Mouse (Mus musculus) cerebellum, adult 11 months (tissue): ENCODE data around the gene Lingo1.

ENCODE experiments used
- DNase-seq: peaks from one replicate; pipeline ENCODE4 v3.0.0; 2022

Gene Lingo1

DNA sequence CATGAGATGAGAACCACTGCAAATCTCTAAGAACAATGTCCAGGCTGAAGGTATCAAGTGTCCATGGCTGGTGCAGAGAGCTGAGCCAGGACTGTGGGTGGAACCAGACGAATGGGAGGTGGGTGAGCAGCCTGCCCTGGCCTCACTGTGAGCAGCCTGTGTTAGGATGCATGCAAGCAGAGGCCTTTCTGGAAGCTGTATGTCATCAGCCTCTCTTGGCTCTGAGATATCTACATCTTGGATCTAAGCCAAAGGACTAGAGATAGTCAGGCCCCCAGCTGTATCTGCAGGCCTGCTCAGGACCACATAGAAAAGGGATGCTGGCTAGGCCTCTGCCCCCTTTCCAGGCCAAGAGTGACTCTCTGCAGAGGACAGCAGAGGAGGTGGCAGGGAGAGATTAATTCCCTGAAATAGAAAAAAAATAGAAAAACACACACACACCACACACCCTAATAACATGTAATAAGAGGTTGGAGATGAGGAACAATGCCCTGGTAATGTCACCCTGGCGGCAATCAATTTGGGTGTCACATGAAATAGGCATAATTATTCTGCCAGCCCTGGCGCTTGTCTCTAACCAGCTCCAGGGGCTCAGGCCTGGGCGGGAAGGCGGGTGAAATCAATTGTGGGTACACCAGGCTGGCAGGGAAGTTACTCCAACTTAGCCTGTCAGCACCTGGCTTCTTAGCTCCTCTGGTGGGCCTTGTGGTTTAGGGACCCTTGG, 166.4 kb downstream of the Lingo1 start:
- DNase-seq: no peak

DNA sequence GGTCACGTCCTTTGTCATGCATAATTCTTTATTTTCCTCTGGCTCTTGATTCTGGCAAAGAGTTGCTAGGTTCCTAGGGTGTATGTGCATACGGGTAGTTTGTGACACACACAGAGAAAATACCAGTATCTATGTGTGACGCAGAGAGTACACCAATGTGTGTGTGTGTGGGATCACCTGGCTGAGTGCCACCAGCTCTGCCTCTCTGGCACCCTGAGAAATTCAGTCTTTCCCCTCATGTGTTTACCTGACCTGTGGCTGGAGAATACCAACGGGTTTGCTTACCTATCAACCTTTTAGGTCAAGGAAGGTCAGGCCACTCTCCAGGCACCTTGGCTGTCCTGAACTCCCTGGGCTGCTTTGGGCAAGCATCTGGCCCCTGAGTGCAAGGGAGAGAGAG, 169.0 kb downstream of the Lingo1 start:
- no peak for DNase-seq

DNA sequence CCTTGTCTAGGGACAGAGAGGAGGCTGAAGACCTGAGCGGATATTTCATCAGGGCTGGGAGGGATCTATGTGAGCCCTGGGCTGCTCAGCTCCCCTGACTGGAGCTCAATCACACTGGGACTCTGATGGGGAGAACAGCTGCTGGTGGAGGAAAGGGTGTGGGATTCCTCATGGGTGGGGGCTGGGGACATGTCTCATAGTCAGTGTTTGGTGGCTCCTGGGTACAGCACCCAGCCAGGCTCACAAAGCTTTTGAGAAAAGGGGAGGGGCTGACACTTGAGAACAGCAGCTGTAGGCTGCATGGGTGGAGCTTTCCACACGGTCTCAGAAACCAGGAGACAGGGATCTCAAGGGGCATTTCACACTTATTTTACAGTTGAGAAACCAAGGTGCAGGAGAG, 171.3 kb downstream of the Lingo1 start:
- DNase-seq: no peak

DNA sequence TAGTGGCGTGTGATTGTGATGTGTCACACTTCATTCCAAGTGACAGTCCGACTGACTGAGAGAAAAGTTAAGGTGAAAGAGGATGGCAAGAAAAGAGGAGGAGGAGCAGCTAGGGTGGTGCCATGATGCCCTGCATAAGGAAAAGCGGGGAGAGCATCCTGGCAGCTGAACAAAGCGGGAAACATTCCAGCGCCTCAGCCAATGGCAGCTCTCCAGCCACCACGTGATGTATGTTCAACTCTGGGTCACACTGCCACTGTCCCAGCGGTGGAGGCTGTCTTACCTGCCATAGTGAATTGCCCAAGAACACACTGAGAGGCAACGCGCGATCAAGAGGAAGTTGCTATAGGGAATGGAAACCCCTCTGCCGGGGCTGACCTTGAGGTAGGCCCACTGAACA, 172.9 kb downstream of the Lingo1 start:
- DNase-seq: no peak

DNA sequence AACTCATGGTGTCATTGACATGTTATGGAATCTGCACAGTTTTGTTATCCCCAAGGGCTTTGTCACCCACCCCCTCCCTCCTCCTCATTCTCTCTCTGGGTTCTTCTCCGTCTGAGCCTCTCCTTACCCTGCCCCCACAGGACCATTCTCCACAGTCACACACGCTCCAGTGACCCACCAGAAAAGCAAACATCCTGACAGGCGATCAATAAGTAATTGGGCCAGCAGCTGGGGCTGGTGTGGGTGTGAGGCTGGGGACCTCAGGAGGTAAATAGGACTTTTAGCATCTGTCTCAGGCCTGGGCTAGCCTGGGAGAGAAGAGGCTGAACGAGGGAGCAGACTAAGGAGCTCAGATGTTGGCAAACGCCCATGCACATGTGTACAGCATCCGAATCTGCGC, 173.5 kb downstream of the Lingo1 start:
- DNase-seq: no peak

DNA sequence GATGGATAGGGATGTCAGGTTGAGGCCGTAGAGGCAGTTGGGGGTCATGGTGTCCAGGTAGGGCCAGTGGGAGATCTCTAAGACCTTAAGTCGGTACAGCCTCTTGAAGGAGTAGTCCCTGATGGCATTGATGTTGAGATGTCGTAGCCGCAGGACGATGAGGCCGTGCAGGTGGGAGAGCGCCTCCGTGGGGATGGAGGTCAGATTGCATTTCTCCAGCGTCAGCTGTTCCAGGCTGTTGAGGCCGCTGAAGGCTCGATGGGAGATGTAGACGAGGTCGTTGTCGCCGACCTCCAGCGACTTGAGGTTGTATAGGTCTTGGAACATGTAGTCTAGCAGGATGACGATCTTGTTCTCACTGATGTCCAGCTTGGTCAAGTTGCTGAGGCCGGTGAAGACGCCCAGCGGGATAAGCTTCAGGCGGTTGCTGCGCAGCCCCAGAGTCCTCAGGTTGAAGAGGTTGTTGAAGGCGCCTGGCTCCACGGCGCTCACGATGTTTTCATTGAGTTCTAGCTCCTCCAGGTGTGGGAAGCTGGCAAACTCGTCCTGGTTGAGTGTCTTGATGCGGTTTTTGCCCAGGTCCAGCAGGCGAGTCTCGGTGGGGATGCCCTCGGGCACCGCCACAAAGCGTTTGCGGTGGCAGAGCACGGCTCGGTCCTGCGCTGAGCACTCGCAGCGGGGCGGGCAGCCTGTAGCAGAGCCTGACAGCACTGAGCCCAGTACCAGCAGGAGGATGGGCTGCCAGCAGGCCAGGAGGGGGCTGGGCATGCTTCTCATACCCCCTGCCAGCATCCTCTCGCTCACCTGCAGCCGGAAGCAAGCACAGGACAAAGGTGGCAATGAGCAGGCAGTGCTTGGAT, 175.5 kb downstream of the Lingo1 start:
- no peak for DNase-seq

DNA sequence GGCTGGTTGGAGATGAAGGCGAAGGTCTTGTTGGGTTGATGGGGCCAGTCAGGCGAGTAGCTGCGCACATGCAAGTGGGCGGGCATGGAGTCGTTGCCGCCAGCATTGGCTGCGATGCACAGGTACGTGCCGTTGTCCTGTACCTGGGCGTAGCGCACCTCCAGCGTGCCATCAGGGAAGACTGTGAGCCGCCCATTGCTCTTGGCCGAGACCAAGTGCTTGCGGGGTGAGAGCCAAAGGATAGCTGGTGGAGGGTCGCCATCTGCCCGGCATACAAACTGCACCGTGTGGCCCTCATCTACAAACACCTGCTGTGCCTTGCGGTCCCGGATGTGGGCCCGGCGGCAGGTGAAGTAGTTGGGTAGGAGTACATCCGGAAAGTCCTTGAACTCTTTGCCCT, 176.6 kb downstream of the Lingo1 start:
- no peak for DNase-seq

DNA sequence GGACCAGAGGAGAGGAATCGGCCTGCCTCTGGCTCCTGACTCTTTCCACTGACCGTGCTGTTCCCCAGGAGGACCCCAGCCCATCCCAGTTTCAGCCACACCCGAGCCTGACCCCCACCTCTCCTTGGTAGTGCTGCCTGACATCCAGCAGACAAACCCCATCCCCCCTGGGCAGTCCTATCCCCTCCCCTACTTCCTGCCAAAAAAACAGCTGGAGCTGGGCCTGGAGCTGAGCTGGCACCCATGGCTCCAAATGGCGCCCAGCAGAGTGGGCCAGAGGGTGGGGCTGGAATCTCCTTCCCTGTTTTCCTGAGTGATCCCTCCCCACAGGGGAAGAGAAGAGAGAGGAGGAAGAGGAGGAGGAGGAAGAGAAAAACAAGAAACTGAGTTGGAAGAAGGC, 177.6 kb downstream of the Lingo1 start:
- DNase-seq: no peak

DNA sequence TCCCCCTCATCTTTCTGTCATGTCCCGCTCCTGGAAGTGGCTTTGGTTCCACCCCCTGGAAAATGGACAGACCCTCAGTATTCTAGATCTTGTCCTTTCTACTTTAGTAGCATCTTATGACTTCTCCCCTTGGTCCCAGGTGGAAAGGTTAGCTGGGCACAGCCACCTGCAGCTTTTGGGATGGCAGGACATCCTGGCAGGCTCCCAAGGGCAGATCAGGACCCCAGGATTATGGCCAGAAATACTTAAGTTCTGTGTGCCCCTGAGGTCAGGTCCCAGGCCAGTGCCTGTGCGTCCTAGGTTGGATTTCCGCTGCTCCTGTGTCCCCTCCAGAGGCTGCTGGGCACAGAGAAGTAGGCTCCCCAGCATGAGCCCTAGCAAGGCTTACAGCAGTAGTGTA, 180.2 kb downstream of the Lingo1 start:
- no peak for DNase-seq

DNA sequence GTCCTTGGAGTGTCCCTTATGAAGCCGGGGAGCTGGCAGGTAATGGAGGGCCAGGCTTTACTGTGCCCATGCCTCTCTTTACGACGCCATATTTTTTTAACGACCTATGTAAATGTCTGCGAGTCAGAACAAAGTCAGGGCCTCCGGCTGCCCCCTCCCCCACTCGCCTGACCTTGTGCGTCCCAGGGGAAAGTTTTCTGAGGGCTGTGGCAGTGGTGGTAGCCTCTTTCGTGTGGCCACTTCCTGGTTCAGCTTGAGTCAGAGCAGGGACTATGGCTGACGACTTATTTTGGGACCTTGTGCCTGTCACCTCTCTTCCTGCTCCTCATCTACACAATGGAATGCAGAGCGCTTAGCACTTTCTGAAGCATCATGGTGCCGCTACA, 183.5 kb downstream of the Lingo1 start:
- DNase-seq: no peak

DNA sequence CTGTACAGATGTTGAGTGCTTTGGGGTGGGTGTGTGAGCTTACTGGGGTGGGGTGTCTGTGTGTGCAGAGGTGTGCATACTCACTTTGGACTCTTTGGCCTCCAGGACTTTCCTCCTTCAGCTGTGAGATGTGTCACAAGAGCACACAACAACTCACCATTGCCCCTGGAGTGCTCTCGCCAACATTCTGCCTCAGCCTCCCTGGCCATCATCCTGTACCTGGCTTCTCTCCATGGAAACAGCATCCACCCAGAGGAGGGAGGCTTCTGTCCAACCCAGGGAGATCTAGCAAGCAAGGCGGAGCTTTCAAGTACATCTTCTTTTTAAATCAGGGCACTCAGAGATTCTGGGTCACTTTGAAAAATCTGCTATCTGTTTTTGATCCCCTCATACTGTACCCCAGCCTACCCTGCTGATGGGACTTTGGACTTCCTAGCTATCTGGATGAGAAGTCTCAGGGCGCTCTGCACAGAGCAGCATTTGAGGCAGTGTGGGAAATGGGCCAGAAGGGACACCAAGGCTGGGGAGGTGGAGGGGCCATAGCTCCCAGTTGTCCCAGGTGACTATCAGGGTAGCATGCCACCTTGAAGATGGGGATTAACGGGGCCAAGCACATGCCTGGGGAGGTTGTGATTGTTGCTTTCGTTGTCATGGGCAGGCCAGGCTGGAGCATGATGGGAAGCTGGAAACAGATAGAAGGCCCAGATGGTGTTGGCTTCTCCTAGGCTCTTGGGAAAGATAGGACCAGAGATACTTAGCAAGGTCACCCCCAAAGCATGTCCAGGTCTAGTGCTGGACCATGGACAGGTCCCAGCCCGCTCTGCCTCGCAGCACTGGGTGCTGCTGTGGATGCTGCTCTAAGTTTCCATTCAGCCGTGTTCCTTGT, 184.1 kb downstream of the Lingo1 start:
- no peak for DNase-seq

DNA sequence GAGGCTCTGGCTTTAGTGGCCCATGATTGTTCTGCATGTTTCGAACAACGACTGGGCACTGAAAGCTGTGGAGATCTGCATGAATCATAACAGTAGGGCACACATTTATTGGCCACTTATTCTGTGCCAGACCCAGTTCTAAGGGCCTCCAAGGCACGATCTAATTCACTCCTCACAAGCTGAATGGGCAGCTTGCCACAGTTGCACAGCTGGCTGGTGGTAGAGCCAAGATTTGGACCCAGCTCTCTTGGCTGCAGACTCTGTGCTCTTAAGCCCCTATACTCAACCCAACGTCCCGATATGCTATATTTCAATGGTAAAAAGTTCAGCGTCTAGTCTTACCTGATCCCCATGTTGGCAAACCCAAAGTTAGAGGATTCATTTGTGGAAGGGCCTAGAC, 185.3 kb downstream of the Lingo1 start:
- DNase-seq: no peak

DNA sequence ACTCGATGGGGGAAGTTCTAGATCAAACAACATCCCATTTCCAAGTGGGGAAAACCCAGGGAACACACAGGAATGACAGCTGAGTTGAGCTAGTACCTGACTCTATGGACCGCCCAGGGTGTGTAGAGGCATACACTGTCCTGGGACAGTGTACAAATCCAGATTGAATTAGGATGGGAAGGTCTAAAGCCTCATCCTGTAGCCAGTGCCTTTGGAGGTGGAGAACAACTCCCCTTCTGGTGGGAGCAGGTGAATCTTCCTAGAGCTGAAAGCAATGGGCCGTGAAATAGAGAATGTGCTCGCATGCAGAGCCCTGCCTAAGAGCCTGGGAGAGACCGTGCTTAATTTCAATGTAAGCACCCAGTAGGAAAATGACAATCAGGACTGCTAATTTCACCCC, 185.8 kb downstream of the Lingo1 start:
- DNase-seq: no peak

DNA sequence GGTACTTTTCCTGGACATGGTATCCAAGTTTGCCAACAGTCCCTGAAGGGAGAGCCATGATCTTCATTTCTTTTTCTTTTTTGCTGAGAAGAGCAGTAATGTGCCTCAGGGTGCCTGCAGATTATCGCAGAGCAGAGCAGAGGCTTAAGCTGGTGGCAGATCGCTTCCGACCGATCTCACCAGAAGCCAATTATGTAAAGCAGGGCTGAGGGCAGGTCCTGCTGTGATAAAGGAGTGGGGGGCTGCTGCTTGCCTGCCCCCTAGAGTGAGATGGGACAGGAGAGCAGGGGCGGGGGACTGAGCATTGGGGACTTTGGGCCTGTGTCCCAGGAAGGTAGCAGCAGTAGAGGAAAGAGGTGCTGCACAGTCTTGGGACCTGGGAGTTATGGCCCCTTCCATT, 186.8 kb downstream of the Lingo1 start:
- DNase-seq: no peak

DNA sequence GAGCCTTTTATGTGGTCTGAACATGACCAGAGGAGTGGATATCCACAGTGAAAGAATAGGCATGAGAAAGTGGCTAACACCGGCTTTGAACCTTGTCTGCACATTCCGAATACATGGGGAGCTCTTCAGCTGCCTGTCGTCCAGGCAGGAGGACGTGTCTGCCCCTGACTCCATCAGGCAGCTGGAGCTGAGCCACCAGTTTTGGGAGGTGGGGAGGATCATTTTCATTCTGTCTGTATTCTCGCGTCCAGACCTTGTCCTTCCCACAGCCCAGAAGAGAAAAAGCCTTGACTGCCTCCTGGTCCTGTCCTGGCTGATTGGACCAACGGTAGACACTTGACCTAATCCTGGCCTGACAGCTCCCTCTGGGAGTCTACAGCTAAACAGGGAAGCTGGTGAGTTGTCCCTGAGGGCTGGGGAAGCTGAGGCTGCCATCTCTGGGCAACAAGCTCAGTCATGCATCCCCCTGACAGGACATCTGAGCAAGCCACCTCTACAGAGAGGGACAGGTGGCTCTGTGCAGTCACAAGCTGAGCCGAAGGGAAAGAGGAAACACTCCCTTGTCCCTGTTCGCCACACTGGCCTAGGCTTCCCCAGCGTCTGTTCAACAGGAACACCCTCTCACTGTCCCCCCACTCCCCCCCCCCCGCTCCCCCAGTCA, 187.4 kb downstream of the Lingo1 start:
- no peak for DNase-seq

DNA sequence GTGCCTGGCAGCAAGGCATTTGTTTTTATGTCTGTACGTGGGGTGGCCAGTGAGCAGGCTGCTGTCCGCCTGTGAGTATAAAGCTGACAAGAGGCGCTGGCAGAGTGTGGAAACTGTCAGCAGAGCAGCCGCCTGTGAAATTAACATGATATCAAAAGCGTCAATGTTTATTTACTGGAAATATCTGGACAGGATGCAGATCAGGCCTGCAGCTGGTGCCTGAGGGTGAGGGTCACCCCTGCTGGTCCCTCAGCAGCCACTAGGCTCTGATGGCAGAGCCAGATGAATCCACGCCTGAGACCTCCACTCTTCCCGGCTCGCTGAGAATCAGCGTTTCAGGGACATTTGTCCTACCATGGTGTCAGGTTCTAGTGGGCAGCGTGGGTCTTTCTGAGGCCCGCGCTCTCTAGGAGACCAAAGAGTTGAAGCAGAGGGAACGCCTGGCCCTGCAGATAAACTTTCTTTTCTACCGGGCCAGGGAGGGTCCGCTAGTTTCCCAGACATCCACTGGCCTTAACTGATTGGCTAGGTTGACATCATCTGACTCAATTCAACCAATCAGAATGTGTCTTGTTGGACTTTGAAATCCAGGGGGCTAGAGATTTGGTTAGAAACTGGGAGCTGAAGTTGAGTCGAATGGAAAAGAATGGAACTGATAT, 190.1 kb downstream of the Lingo1 start:
- DNase-seq: no peak

DNA sequence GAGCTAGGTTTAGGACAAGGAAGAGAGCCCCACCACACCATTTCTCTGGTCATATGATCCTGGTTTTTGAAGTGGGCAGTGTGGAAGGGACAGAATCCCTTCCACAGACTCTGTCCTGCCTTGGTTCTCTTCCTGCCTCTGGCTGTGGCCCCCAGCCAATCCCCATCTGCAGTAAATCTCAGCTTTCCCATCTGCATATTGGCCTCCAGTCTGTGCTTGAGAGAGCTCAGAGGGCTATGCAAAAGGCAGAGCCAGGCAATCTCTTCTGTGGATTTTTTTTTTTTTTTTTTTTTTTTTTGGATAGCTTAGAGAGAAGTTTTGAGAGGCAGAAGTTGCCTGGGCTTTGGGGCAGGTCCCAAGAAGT, 190.8 kb downstream of the Lingo1 start:
- DNase-seq: no peak

DNA sequence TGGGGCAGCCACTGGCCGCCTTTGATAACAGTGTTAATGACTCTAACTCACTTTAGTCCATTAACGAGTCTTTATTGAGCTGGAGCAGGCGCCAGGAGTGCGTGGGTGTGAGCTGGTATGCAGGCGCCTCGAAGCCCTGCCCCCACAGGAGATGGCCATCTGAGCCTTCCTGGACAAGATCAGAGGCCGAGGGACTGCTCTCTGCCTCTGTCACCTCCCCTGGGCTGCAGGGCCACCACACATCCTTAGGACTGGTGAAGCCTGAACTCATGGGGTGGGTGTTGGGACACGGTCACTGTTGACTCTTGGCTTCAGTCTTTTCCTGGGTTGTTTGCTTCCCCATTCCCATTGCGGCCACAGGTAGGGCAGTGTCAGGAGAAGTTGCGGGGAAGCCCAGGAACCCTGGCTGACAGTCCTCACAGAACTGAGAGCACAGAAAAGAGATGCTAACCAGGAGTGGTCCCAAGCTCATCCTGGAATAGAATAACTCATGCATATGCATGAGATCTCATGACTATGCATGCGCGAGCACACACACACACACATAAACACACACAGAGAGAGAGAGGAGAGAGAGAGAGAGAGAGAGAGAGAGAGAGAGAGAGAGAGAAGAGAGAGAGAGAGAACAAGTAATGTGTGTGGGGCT, 191.3 kb downstream of the Lingo1 start:
- DNase-seq: no peak

DNA sequence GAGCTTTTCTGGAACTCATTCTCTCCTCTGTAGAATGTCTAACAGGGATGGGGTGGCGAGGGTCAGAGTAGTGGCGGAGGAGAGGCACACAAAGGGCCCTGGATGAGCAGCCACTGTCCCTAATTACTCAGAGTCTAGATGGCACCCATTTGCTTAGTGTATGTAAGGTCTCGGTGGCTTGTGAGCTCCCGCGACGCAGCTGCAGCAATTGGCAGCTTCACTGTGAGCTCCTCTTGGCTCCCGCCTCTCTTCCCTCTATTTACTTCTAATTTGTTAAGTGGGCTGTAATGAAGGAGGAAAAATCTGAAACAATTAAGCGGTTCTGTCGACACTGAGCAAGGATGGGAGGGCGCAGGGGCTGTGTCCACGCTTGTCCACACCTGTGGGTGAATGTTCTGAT, 195.6 kb downstream of the Lingo1 start:
- DNase-seq: no peak

DNA sequence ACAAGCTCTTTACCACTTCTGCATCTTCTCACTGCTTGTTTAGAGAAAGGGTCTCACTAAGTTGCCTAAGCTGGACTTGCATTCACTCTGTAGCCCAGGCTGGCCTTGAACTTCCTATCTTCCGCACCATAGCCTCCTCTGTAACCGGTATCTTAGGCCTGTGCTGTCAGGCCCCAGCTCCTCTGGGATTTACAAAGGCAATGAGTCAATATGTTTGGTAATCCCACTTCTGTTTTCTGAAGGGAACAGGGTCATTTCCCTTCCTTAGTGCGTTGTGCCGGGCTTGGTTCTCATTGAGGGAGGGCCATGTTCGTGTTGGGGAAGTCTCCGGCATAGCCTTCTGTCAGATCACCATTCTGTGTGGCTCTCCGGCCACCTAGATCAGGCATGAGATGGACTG, 203.6 kb downstream of the Lingo1 start:
- no peak for DNase-seq

DNA sequence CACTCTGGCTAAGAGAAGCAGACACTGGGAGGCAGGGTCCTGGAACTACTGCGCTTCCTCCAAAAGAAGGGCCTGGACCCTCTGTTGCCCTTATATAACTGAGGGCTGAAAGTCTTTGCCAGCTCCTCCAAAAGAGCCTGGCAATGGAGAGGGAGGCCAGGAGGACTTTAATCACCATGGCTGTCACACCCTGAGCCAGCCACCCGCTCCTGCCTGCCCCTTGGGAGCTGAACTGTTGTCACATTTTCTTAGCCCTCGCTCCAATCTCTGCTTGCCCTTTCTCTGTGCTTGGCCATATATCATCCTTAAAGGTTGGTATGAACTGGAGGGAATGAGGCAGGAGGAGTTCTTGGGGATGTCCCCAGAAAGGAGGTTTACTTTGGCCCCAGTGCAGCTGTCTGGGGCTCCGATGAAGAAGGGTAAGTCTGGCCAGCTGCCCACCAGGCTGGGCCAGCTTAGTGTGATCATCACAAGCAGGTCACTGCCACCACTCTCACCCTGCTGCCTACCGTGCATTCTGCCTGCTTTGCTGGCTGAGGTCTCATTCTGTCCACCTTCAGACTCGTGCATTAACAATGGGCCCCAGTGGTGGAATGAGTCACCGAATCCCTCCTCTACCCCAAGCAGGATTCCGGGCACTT, 204.9 kb downstream of the Lingo1 start:
- DNase-seq: no peak

DNA sequence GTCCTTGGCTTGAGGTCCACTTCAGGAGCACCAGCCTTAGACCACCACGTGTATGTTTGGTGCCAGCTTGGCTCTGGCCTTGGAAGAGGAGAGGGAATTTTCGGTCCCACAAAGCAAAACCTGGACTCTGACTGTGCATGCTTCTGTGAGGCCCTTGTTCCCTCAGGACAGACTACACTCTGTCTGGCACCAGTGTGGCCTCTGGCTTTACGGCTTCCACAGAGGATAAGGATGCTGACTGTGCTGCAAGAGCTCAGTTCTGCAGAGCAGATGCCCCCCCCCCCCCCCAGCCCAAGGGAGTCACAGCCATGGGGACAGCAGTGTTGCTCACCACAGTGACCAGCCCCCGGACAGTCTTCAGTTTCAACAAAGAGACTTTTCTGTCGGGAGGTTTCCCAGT, 206.5 kb downstream of the Lingo1 start:
- no peak for DNase-seq
